Mouse (Mus musculus) stomach, adult 2 months (tissue): ENCODE results near the gene Slco1a4. TPM values are rescaled to one million over a fixed set of nuclear protein-coding genes. Genes with fewer than 3 reads are reported as not detected.

Experiments used
- polyA plus RNA-seq: library from polyadenylated mRNA; depleted of rRNA; stranded (reverse); fragments of >200 nt; gene quantifications from 2 replicates; pipeline ENCODE4 v1.2.3, GENCODE M21; 2012; rRNA removed

Slco1a4 gene
- polyA plus RNA-seq = not detected in 2 replicates

GRCm38 (mm10) chr6:141856085-141856484 is at the start of gene Slco1a4:
Gene Slco1a4, minus strand, starts transcription at chr6:141856199.

DNA sequence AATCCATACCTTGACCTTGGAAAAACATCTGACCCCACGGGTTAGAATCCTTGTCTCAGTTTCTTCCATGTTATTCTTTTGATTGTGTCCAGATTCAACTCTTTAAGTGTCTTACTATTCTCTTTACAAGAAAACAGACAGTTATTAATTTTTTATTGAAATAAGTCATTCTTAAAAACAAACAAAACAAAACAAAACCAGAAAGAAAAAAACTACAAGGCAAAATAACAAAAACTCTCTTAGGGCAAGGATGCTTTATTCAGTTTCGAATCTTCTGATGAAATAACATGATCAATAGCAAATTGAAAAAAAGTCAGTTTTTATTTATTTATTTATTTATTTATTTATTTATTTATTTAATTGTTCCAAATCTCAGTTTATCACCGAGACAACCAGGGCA is 82.3 kb downstream of the Slco1a4 start, which contains the start of gene Gm5724:
Gene Gm5724, minus strand, starts transcription at position 101 of the 400 bp plus-strand sequence.

Other genes with a start within 250 kb of the Slco1a4 start
- not detected in 2 replicates for gene Slco1b2, start 226.7 kb downstream of the Slco1a4 start, polyA plus RNA-seq
- gene Gm5724, start 82.4 kb downstream of the Slco1a4 start, polyA plus RNA-seq = not detected in 2 replicates
- gene Slco1a1, start 90.8 kb upstream of the Slco1a4 start, polyA plus RNA-seq = not detected in 2 replicates
- gene Gm6614, start 155.2 kb upstream of the Slco1a4 start, polyA plus RNA-seq = not detected in 2 replicates